Mouse (Mus musculus) embryo, embryonic 10 days (tissue): ENCODE data around the gene Clock.
A peak's percentile ranks its signal among the peaks of the same experiment; 100 is the strongest.

Experiments used
- DNase-seq: peaks from one replicate; pipeline ENCODE4 v3.0.0-alpha.2; 2015; ENCODE audit warnings: low spot score

The Clock gene

GRCm38 (mm10) chr5:76283890-76284289 lies 20.7 kb downstream of the Clock start:
- no peak for DNase-seq

DNA sequence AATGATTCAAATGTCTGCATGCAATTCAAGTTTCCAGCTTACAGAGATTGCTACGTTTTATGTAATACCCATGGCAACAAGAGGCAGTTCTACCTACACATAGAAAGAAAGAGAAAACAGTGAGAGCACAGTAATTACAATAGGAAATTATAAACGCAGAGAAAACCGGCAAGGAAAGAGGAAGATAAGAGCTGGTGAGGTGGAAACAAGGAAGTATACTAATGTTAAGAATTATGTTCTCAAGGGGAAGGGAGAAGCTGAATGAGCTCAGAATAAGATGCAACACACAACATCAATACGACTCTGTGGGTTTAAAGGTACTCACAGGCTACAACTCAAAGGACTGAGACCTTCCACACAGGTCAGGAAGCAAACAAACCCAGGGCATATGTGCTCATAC lies 29.6 kb downstream of the Clock start:
- DNase-seq: no peak

GRCm38 (mm10) chr5:76250948-76251347 lies 53.6 kb downstream of the Clock start:
- DNase-seq: no peak

DNA sequence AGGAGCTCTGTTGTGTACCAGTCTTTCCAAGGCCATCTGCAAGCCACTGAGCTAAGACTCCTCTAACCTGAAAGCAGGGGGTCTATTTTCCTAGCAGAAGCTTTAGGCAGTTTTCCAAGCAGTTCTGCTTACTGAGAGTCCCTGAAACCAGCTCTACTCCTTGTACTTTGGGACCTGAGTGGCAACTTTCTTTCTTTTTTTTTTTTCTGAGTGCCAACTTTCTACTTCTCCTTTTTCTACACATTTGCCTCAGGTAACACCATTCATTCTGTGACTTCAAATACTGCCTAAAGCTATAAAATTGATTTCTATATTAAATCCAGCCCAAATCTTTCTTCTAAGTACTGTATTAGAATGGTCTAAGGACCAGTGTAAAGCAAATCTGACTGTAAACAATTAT lies 58.1 kb downstream of the Clock start:
- DNase-seq: no peak

GRCm38 (mm10) chr5:76245419-76245818 lies 59.2 kb downstream of the Clock start:
- DNase-seq: no peak

- no peak for DNase-seq
Observed at GRCm38 (mm10) chr5:76244430-76244829, 60.2 kb downstream of the Clock start.

DNA sequence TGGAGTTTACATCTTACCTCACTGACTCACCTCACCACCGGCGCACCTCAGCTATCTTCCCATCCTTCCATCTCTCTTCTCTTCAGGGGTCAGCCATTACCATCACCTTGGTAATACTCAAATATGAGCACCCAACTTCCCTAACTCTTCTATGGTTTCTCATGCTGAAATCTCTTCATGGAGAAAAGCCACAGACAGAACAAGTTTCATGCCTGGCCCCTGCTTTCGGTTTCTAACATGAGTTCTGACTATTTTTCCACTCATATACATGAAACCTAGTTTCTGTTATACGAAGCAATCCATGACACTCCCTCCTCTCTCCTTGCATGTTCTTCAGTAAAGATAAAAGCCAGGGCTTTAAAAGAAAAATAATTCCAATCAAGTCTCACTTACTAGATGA lies 60.7 kb downstream of the Clock start:
- no peak for DNase-seq

DNA sequence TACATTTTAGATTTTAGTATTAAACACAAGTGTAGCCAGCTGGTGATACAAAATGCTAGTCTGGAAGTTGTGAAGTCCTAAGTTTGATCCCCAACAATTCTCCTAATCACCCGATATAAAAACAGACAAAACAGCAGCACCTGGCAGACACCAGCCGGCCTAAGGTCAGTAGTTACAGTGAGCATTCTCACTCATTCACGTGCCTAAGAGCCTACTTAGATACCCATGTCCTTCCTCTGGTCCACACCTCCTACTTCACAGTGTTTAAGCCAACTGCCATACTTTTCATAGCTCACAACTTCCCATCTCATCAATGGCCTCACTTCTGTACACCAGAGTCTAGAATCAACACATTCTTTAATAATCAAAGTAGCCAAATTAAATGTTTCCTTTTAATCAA lies 61.3 kb downstream of the Clock start:
- no peak for DNase-seq

DNA sequence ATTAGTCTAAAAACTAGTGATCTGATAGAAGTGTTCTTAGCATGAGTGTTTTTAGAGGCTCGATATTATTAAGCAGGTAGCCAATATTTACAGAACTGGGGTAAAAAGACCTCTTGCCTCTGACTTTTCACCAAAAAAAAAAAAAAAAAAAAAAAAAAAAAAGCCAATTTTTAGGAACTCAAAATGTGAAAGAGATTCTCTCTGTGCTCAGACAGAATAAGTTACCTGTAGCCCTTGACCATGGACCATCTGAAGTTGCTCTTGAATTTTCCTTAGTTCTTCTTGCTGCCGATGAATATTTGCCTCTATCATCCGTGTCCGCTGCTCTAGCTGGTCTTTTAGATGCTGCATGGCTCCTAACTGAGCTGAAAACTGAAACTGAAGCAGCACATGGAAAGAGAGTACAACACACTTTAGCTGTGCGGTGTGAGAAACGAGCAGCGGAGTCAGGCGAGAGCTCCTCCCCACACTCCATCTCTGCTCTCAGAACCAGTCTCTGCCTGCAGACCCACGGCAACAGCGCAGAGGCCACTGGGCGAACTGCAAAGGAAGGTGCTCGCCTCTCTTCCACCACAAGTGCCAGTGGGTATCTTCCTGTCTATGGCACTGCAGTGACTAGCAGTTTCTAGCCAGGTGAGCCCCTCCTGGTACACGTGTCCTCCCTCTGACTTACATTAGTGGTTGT lies 73.3 kb downstream of the Clock start:
- no peak for DNase-seq

DNA sequence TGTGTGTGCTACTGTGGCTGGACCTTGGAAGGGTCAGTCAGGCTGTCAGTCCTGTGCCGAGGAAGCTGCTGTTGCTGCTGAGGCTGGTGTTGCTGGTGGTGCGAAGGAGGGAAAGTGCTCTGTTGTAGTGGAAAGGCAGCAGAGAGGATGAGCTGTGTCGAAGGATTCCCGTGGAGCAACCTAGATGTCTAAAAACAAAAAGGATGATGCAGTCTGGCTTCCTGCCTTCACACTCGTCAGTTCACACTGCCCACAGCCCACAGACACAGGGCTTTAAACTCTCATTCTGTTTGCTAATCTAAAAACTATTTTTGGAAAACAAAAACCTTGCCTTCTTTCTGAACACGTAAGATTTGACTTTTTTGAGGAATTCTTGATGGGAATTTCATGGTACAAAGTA lies 87.9 kb downstream of the Clock start:
- DNase-seq: no peak

GRCm38 (mm10) chr5:76208066-76208465 lies 96.5 kb downstream of the Clock start:
- DNase-seq: no peak

DNA sequence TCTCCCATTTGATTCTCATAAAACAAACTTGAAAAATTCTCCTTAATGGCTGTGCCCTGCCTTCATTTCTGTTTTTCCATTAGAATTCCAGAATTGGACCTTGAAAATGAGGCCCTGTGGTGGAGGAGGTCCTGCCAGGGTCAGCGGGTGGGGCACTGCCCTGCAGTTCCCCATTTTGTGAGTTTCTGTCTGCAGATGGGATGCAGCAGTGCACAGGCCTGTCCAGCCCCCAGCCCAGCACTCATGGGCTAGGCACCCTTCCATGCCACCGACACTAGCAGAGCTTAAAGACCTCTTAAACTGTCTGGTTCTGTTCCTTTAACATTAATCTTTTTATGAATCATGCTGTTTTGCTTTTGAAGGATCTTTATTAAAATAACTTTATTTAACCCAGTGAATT lies 98.7 kb downstream of the Clock start:
- no peak for DNase-seq

DNA sequence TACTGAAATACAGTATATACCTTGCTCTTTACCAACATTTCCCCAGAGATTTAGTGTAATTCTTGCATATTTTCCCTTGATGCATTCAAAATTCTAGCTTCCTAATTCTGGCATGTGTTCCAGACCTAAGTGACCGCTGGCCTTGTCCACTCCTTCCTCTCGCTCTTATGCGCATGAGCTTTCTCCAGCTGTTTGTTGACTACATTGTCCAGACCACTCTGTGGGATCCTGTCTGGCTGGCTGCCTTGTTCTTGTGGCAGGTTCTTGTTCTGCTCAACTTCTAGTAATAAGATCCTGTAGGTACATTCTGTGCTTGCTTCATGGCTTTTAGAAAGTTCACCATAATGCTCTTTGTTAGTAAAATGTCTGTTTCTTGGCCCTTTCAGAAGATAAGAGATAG lies 101.4 kb downstream of the Clock start:
- DNase-seq: no peak

- DNase-seq: no peak
Observed at GRCm38 (mm10) chr5:76199346-76199745, 105.2 kb downstream of the Clock start.

DNA sequence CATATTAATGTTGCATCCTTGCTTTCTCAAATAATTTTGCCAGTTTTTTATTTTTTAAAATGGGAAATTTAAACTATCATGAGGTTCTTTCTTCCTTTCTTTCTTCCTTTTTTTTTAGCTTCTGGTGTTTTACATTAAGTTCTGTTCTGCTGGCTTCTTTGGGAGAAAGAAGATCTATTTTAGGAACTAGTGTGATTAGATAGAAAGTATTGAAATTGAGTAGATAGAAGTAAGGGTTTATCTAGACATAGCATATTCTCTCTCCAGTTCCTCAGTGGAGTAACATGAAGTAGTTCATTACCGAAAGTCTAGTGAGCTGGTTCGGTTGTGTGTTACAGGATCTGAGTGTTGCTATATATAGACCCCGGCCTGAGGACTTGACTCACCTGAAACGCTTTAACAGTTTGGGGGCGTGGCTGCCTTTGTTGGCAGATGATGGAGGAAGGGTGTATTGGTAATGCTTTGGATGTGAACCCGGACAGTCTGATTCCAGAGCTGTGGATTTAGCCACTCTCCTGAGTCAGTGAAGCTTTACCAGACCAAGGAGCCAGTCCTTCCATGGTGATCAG lies 110.1 kb downstream of the Clock start:
- no peak for DNase-seq

- DNase-seq: no peak
Observed at GRCm38 (mm10) chr5:76193075-76193474, 111.5 kb downstream of the Clock start.

DNA sequence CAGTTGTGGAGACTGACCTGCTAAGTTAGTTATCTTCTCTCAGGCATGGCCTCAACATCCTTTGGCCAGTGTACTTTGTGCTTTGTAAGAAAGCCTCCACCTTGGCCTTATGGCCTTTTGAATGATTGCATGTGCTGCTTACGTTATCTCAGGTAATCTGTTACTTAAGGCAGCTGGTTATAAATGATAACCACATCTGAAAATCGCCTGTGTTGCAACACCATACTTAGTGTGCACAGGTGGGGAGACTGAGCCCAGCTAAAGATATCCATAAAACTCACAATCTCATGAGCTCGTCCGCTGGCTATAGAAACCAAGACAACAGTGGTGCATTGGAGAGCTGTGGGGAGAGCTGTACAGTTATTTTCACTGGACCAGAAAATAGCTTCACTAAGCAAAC lies 114.0 kb downstream of the Clock start:
- no peak for DNase-seq

DNA sequence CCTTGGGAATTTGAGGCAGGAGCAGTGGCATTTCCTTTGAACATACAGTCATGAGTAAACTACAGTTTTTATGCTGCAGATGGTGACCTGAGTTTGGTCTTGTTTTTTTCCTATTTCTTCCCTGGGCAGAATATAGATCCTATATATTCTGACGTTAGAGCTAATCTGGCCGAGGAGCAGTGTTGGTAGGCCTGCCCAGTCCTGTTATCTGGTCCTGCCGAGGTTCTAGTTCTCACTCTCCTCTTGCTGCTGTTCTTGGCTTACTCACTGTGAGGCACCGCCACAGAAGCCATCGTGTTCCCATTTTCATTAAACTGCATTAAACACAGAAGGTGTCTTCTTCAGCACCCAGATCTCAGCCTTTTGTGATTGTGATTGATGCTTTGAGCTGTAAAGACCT lies 116.7 kb downstream of the Clock start:
- no peak for DNase-seq

GRCm38 (mm10) chr5:76184286-76185080 lies 120.1 kb downstream of the Clock start:
- DNase-seq: peak; percentile 80

DNA sequence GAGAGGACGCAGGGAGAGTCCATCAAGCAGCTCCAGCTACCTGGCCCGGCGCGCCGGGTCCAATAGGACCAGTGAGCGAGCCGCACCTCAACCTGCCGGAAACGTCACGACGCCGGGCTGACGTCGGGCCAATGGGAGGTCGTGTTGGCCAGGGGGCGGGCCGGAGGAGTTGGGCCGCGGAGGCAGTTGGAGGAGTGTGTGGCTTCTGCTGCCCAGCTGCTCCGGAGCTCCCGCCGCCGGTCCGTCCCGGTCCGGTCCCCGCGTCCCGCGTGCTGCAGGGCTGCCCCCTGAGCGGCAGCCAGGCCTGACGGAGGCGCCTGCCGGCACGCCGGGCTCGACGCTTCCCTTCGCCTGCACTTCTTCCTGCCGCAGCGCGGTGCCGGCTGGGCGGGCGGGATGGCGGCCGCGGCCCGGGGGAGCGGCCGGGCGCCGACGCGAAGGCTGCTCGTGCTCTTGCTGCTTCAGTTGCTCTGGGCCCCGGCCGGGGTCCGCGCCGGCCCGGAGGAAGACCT lies 120.8 kb downstream of the Clock start, which contains the start of gene Tmem165:
Gene Tmem165, plus strand, starts transcription at position 131 of the 512 bp plus-strand sequence.
- peak; percentile 97 for DNase-seq

DNA sequence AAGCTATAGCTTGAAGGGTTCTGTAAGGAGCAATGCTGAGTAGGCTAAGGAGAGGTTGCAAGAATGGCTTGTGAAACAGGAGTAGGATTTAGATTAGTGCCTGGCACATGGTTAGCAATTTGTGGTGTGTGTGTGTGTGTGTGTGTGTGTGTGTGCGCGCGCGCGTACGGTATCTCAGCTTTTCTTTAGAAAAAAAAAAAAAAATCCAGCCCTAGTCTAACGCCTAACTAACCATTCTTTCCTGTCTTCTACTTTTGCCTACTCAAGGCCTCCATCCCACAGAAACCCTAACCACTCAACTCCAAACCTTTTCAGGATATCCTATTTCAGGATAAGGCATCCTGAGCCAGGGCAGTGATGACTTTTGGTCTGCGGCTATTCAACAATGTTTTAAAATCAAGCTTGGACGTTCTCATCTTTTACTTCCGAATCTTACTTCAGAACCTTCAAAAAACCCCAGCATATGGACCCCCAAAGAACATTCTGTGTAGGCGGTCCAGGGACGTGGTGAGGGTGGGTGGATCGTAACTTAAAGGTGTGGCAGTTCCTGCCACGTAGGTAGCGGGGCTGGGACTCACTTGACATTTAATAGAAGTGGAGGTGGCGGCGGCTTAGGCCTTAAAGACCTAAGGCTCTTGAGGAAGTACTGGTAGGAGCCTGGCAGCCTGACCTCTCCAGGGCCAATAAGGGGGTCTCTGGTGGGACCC lies 121.4 kb downstream of the Clock start:
- DNase-seq: no peak

GRCm38 (mm10) chr5:76182326-76182725 lies 122.3 kb downstream of the Clock start:
- no peak for DNase-seq
